Mouse (Mus musculus): ENCODE data around the gene Tmem229a. TPM values are rescaled to one million over a fixed set of nuclear protein-coding genes. Genes with fewer than 3 reads are reported as not detected.

The Tmem229a gene
- polyA plus RNA-seq (2014; fragmentation: Nextera tagmentation; extraction: Ambion mirVana), result 0.05 TPM in 1 of 2 replicates, not detected in the other

DNA sequence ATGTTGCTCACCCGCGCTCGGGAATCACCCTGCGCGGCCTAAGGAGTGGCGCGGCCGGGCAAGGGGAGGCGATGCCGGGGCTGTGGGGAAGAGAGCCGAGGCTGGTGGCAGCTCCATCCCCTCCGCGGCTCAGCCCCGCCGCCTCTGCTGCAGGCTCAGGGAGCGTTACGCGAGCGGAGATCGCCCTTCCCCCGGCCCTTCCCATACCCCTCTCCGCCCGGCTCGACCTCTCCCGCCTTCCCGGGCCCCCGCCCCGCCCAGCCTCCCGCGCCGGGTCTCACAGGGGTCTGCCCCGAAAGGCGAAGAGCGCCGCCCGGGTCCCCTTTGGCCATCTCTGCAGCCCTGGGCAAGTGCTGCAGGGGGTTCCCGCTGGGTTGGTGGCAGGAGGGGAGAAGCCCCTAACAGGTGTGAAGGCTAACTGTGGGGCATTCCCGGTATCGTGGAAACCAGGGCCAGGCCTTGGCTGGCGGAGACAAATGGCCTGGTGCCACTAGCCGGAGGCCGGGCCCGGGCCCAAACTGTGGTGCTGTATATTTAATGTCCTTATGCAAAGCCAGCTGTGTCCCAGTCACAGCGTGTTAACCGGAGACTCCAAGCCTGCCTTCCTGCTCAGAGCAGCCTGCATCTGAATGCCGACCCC, at the start of gene Tmem229a:
TSS of gene Tmem229a (minus strand) at position 352 of the 640 bp plus-strand sequence.
- Histone ChIP-seq H3K9me3 (ENCODE audit: control insufficient read depth, low read length) (no peaks in the 10 kb centered on the region), H3K27me3 (ENCODE audit: control insufficient read depth, insufficient read depth, low read length) (peaks cover 18% of the 10 kb centered on the region), H3K4me1 (ENCODE audit: control insufficient read depth in 2 of 2, insufficient read depth in 2 of 2, low read length in 2 of 2) (peaks cover 0 to 12% of the 10 kb centered on the region in 2 experiments; a peak in 2 of 4 replicates), H3K36me3 (ENCODE audit: control insufficient read depth, insufficient read depth, low read length) (no peaks in the 10 kb centered on the region), H3K27ac (replicated peaks in 1 of 2; ENCODE audit: control insufficient read depth in 1 of 2, insufficient read depth in 1 of 2, low read depth in 2 of 2, low read length in 2 of 2) (no peak within 1 kb of the TSS), H3K9ac (ENCODE audit: low read length) (peak within 1 kb of the TSS; percentile 64), H3K4me2 (ENCODE audit: low read length) (peak within 1 kb of the TSS; percentile 98), H3K4me3 (ENCODE audit: control insufficient read depth in 1 of 2, insufficient read depth in 1 of 2, low read depth in 1 of 2, low read length in 2 of 2) (peak within 1 kb of the TSS; percentile 50 to 61)
- ATAC-seq (ENCODE audit: insufficient number of reproducible peaks, insufficient read depth, low FRiP score, low read depth), result peak; percentile 63
- WGBS, result under 1% methylated on average over 43 of the region's 46 CpGs

DNA sequence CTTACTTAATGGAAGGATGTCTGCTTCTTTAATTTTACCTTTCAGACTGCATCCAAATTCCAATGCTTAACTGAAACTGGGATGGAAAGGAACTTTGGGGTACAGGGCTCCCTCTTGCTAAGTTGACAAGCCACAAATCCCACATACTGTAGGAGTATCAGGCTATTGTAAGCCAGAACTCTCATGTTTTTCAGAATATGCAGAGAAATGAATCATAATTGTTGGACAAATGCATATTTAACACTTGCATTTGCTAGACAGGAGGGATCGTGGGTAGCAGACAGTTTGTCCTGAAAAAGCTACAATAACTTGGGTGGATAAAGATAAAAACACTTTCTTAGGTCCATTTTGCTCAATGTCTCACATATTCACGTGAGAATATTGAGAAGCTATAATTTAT, 37.7 kb upstream of the Tmem229a start:
- Histone ChIP-seq H3K9me3 (ENCODE audit: control insufficient read depth, low read length) (no peaks in the 10 kb centered on the region), H3K27me3 (ENCODE audit: control insufficient read depth, insufficient read depth, low read length) (no peaks in the 10 kb centered on the region), H3K27ac (replicated peaks in 1 of 2; ENCODE audit: control insufficient read depth in 1 of 2, insufficient read depth in 1 of 2, low read depth in 2 of 2, low read length in 2 of 2) (no peak overlapping the region), H3K9ac (ENCODE audit: low read length) (no peak overlapping the region), H3K4me1 (ENCODE audit: control insufficient read depth in 2 of 2, insufficient read depth in 2 of 2, low read length in 2 of 2) (no peaks in the 10 kb centered on the region), H3K4me3 (ENCODE audit: control insufficient read depth in 1 of 2, insufficient read depth in 1 of 2, low read depth in 1 of 2, low read length in 2 of 2) (no peak overlapping the region), H3K36me3 (ENCODE audit: control insufficient read depth, insufficient read depth, low read length) (no peaks in the 10 kb centered on the region), H3K4me2 (ENCODE audit: low read length) (no peak overlapping the region)
- ATAC-seq (ENCODE audit: insufficient number of reproducible peaks, insufficient read depth, low FRiP score, low read depth), result no peak
- 45% methylated on average over 2 of the region's 2 CpGs for WGBS

DNA sequence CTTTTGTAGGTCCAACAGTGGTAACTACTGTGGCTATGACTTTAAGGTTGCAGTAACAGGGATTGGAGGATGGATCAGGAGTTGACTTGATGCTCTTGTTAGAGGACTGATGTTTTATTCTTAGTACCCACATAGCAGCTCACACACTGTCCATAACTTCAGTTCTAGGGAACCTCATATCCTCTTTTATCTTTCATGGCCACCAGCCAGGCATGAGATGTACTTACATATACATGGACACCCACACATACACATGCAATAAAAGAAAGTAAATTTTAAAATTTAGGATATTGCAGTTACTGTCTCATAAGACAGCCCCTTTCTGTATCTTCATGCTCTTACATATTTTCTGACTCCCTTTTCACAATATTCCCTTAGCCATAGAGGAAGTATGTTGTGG, 33.7 kb upstream of the Tmem229a start:
- Histone ChIP-seq H3K27ac (replicated peaks in 1 of 2; ENCODE audit: control insufficient read depth in 1 of 2, insufficient read depth in 1 of 2, low read depth in 2 of 2, low read length in 2 of 2) (no peak overlapping the region), H3K9me3 (ENCODE audit: control insufficient read depth, low read length) (no peaks in the 10 kb centered on the region), H3K27me3 (ENCODE audit: control insufficient read depth, insufficient read depth, low read length) (no peaks in the 10 kb centered on the region), H3K4me2 (ENCODE audit: low read length) (no peak overlapping the region), H3K4me3 (ENCODE audit: control insufficient read depth in 1 of 2, insufficient read depth in 1 of 2, low read depth in 1 of 2, low read length in 2 of 2) (no peak overlapping the region), H3K9ac (ENCODE audit: low read length) (no peak overlapping the region), H3K4me1 (ENCODE audit: control insufficient read depth in 2 of 2, insufficient read depth in 2 of 2, low read length in 2 of 2) (no peaks in the 10 kb centered on the region), H3K36me3 (ENCODE audit: control insufficient read depth, insufficient read depth, low read length) (no peaks in the 10 kb centered on the region)
- ATAC-seq (ENCODE audit: insufficient number of reproducible peaks, insufficient read depth, low FRiP score, low read depth), result no peak

DNA sequence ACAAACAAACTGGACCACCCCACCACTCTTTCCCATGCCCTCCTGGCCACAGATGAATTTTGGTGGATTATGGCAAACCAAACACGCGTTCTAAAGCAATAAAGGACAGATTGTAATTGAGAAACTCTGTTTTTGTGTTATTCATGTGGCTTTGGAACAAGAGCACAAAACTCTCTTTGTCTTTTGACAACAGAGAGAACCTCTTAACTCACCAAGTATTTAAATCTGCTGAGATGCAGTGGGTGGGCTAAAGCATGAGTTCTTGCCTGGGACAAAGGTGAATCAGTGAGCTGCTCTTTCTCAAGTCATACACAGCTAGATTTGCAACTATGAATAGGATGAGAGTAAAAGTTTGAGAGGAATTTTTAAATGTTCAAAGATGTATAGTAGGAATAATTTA, 20.1 kb upstream of the Tmem229a start:
- H3K4me3 ChIP-seq (ENCODE audit: control insufficient read depth in 1 of 2, insufficient read depth in 1 of 2, low read depth in 1 of 2, low read length in 2 of 2), result no peak overlapping the region
- no peaks in the 10 kb centered on the region for H3K27me3 ChIP-seq (ENCODE audit: control insufficient read depth, insufficient read depth, low read length)
- H3K9ac ChIP-seq (ENCODE audit: low read length), result no peak overlapping the region
- H3K36me3 ChIP-seq (ENCODE audit: control insufficient read depth, insufficient read depth, low read length), result no peaks in the 10 kb centered on the region
- 84% methylated on average over 2 of the region's 2 CpGs for WGBS
- H3K4me2 ChIP-seq (ENCODE audit: low read length), result no peak overlapping the region
- ATAC-seq (ENCODE audit: insufficient number of reproducible peaks, insufficient read depth, low FRiP score, low read depth), result no peak
- no peaks in the 10 kb centered on the region for H3K4me1 ChIP-seq (ENCODE audit: control insufficient read depth in 2 of 2, insufficient read depth in 2 of 2, low read length in 2 of 2)
- H3K9me3 ChIP-seq (ENCODE audit: control insufficient read depth, low read length), result no peaks in the 10 kb centered on the region
- H3K27ac ChIP-seq (replicated peaks in 1 of 2; ENCODE audit: control insufficient read depth in 1 of 2, insufficient read depth in 1 of 2, low read depth in 2 of 2, low read length in 2 of 2), result no peak overlapping the region

DNA sequence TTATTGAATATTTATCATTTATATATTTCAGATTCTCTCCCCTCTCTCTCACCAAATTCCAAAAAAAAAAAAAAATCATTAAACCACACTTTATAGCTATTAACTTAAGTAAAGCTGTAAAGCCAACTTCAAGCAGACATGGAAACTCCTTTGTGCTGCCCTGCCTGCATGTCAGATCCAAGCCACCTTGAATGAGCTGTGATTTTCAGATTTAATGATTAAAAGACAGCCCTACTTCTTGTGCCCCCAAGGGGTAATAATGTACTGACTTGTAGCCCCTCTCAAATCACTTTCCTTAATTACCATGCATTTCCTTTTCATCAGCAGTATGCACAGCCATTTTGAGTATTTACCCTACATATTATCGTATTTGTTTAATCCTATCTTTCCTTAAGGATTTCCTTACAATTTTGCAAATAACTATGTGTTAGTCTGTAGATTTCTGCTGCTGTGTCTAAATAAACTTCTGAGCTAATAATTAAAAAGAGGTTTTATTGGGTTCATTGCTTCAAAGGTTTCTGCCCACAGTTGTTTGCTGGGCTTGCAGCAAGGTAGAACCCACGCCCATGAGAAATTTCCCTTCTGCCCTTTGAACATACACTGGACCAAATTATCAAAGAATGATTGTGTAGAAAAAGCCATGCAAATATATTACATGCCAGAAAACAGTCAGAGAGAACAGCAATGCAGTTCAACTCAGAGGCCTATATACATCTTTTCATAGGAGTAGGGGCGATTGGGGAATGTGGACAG, 12.6 kb upstream of the Tmem229a start:
- Histone ChIP-seq H3K9ac (ENCODE audit: low read length) (no peak overlapping the region), H3K4me1 (ENCODE audit: control insufficient read depth in 2 of 2, insufficient read depth in 2 of 2, low read length in 2 of 2) (no peaks in the 10 kb centered on the region), H3K4me2 (ENCODE audit: low read length) (no peak overlapping the region), H3K9me3 (ENCODE audit: control insufficient read depth, low read length) (no peaks in the 10 kb centered on the region), H3K27me3 (ENCODE audit: control insufficient read depth, insufficient read depth, low read length) (no peaks in the 10 kb centered on the region), H3K27ac (replicated peaks in 1 of 2; ENCODE audit: control insufficient read depth in 1 of 2, insufficient read depth in 1 of 2, low read depth in 2 of 2, low read length in 2 of 2) (no peak overlapping the region), H3K4me3 (ENCODE audit: control insufficient read depth in 1 of 2, insufficient read depth in 1 of 2, low read depth in 1 of 2, low read length in 2 of 2) (no peak overlapping the region), H3K36me3 (ENCODE audit: control insufficient read depth, insufficient read depth, low read length) (no peaks in the 10 kb centered on the region)
- no peak for ATAC-seq (ENCODE audit: insufficient number of reproducible peaks, insufficient read depth, low FRiP score, low read depth)
- 87% methylated on average over 3 of the region's 3 CpGs for WGBS

DNA sequence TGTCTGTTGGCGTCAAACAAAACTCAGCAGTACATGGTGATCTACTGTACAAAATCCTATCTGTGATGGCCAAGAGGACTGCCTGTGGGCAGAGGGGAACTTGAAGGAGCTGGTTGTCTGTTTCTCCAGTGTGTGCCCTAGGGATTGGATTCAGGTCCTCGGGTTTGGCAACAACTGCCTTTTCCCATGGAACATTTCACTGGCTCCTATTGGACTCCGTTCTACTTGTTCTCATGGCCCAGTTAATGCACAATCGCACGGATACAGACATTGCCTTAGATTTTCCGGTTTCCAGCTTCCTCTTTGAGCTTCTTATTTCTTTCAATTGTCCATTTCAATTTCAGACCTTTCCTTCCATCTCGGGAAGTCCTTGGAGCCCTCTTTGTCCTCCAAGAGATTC, 11.6 kb upstream of the Tmem229a start:
- Histone ChIP-seq H3K4me3 (ENCODE audit: control insufficient read depth in 1 of 2, insufficient read depth in 1 of 2, low read depth in 1 of 2, low read length in 2 of 2) (no peak overlapping the region), H3K9ac (ENCODE audit: low read length) (no peak overlapping the region), H3K27me3 (ENCODE audit: control insufficient read depth, insufficient read depth, low read length) (no peaks in the 10 kb centered on the region), H3K4me2 (ENCODE audit: low read length) (no peak overlapping the region), H3K4me1 (ENCODE audit: control insufficient read depth in 2 of 2, insufficient read depth in 2 of 2, low read length in 2 of 2) (no peaks in the 10 kb centered on the region), H3K27ac (replicated peaks in 1 of 2; ENCODE audit: control insufficient read depth in 1 of 2, insufficient read depth in 1 of 2, low read depth in 2 of 2, low read length in 2 of 2) (no peak overlapping the region), H3K9me3 (ENCODE audit: control insufficient read depth, low read length) (no peaks in the 10 kb centered on the region), H3K36me3 (ENCODE audit: control insufficient read depth, insufficient read depth, low read length) (no peaks in the 10 kb centered on the region)
- ATAC-seq (ENCODE audit: insufficient number of reproducible peaks, insufficient read depth, low FRiP score, low read depth), result no peak
- 83% methylated on average over 7 of the region's 7 CpGs for WGBS

DNA sequence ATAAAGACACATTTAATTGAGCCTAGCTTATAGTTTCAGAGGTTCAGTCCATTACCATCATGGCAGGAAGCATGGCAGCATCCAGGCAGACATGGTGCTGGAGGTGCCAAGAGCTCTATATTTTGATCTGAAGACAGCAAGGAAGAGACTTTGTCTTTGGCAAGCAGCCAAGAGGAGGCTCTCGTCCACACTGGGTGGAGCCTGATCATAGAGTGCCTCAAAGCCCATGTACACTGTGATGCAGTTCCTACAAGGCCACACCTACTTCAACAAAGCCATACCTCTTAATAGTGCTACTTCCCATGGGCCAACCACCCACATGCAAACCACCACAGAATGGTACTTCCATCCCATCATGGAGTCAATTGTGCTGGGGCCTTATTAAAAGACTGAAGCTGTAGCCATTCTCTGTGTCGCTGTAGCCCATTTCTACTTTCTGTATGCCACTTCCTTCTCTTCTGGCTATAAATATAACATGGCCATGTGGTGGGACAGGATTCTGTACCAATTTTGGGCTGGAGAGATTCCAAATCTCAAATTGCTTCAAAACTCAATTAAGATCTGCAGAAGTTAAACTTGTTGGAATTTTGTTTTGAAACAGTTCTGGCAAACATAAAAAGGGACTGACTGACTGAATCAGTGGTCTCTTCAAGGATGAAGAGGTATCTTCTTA, 10.0 kb upstream of the Tmem229a start:
- no peak overlapping the region for H3K4me2 ChIP-seq (ENCODE audit: low read length)
- no peaks in the 10 kb centered on the region for H3K9me3 ChIP-seq (ENCODE audit: control insufficient read depth, low read length)
- H3K36me3 ChIP-seq (ENCODE audit: control insufficient read depth, insufficient read depth, low read length), result no peaks in the 10 kb centered on the region
- H3K27me3 ChIP-seq (ENCODE audit: control insufficient read depth, insufficient read depth, low read length), result no peaks in the 10 kb centered on the region
- no peak for ATAC-seq (ENCODE audit: insufficient number of reproducible peaks, insufficient read depth, low FRiP score, low read depth)
- H3K9ac ChIP-seq (ENCODE audit: low read length), result no peak overlapping the region
- H3K4me1 ChIP-seq (ENCODE audit: control insufficient read depth in 2 of 2, insufficient read depth in 2 of 2, low read length in 2 of 2), result no peaks in the 10 kb centered on the region
- H3K27ac ChIP-seq (replicated peaks in 1 of 2; ENCODE audit: control insufficient read depth in 1 of 2, insufficient read depth in 1 of 2, low read depth in 2 of 2, low read length in 2 of 2), result no peak overlapping the region
- 48% methylated on average over 2 of the region's 2 CpGs for WGBS
- H3K4me3 ChIP-seq (ENCODE audit: control insufficient read depth in 1 of 2, insufficient read depth in 1 of 2, low read depth in 1 of 2, low read length in 2 of 2), result no peak overlapping the region
